Mouse (Mus musculus): ENCODE results near the gene Sv2a. TPM values are rescaled to one million over a fixed set of nuclear protein-coding genes. Genes with fewer than 3 reads are reported as not detected.

Sv2a gene
- total RNA-seq (2022) = 100 to 1,000 TPM; 434 to 460 (median 443) TPM

DNA sequence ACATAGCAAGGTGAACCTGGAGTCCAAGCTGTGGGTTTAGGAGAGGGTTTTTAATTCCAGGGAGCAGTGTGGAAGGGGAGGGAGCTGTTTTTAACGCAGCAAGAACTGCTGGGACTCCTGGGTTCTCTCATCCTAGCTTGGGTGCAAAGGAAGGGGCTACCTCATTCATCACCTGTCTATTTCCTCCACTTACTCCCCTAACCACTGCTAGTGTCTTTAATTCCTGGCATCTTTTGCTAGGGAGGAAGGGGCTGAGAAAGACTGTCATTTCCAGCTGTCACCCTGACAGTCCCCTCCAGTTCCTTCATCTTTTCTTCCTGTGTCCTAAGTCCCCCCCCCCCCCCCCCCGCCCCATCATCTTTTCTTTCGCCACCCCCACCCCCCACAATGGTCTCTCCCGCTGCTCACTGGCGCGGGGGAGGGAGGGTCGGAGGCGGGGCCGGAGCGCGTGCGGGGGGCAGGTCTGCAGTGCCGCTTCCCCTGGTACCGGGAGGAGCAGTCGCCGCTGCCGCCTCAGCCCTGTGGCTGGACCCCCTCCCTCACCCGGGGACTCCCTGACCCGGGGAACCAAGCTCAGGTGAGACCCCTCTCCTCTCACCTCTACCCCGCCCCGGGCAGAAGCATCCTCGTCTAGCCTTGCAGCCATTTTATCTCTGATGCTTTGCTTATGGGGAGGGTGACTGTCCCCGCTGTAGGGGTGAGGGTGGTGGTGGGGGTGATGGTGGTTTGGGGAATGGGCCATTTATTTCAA, at the start of gene Sv2a:
Gene Sv2a (plus strand): TSS at position 425 of the 751 bp plus-strand sequence.
- no peak for DNase-seq (ENCODE audit: low spot score in 2 of 2)

DNA sequence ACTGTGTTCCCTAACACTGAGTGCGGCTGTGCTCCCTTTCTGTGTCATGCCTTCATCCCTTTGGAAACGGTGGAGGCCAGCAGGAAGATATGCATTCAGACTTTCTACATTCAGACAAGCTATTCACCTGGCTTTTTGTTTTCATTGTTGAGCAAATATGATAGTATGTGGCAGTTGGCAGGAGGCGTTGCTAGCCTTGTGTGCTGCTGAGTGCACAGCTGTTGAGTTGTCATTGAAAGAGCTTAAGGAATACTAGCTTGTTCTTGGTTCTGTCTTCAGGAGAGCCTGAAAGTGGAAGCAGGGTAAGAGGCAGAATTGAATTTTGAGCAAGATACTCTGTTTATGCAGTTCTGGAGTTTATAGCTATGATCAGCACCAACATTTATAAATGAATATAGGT, 48.5 kb upstream of the Sv2a start:
- DNase-seq (ENCODE audit: low spot score in 2 of 2) = no peak

DNA sequence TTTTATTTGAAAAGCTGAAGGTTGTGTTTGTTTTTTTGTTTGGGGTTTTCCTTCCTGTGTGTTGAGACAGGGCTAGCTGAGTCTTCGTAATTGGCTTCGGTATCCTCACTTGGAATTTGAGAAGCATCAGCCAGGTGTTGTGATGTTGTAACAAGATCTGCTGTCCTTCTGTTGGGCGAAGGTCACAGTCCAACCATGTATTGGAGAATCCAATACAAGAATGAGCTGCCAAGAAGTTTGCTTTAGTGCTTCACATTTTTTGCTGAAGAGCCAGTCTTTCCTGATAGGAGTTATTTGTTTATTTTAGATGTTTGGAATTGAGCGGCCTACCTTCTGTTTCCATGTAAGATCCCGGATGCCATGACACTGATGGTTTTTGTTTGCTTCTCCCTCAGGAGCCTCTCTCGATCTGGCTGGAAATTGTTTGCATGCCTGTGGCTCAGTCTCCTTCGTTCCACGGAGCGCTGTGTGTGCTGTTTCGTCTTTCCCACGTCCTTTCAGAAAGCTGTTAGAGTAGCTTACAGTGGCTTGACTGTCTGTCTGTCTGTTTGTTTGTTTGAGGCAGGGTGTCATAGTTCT, 47.5 kb upstream of the Sv2a start:
- DNase-seq (ENCODE audit: low spot score in 2 of 2) = no peak

DNA sequence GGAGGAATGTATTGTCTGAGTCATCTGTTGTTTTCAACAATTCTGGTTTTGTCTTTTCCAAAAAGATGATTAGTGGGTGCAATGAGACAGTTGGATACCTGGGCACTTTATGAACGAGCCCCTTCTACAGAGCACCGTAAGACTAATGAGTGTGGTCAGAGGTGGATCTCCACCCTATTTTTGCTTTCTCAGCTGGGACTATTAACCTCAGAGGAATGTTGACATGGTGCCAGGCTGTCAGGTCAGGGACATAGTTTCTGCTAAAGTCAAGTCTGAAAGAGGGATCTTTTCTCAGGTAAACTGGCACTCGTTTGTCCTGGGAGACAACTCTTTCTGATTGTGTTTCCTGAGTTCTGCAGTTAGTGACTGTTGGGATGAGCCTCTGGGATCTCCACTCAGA, 45.9 kb upstream of the Sv2a start:
- no peak for DNase-seq (ENCODE audit: low spot score in 2 of 2)

DNA sequence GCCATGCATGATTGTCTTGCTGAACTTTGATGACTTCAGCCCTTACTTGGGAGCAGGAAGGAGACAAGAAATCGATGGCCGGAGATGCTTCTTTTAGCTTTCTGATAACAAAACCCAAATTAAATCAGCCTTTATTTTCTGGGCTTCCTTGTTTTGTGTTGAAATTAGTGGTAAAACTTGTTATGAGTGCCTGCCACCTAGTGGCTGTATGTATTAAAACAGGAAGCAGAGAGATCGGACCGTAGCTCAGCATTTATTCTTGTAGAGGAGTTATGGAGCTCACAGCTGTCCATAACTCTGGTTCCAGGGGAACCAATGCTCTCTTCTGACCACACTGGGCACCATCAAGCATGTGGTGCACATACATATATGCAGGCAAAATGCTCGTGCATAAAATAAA, 33.0 kb upstream of the Sv2a start:
- DNase-seq (ENCODE audit: low spot score in 2 of 2) = no peak

DNA sequence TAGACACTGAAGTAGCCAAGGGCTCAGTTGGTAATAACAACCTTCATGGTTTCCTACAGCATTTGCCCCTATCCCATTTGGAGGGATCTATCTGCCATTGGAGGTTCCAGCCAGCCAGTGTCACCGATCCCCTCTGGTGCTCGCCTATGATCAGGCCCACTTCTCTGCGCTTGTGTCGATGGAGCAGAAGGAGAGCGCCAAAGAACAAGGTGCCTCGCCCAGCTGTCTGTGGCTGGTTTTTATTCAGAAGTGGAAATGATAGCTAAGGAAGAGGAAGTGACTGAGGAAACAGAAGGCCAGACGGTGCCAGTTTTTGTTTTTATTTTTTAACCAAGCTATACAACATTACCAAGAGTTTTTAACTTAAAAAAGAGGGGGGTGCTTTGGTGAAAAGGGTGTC, 29.1 kb upstream of the Sv2a start:
- no peak for DNase-seq (ENCODE audit: low spot score in 2 of 2)

DNA sequence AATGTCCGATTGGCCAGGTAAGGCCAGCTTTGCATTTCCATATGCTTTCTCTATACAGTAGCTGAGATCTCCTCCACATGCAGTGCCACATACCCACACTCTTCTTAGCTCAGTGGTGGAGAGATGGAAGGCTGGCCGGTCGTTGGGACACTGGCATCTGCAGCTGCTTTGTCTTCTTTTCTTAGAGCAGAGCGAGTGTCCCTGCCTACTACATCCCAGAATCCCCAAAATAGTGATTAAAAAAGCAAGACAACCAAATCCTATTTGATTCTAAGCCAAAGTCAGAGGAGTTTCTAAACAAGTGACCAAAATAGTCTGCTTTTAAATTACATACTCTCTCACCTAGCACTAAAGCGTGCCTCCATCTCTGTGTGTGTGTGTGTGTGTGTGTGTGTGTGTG, 28.3 kb upstream of the Sv2a start:
- DNase-seq (ENCODE audit: low spot score in 2 of 2) = no peak

DNA sequence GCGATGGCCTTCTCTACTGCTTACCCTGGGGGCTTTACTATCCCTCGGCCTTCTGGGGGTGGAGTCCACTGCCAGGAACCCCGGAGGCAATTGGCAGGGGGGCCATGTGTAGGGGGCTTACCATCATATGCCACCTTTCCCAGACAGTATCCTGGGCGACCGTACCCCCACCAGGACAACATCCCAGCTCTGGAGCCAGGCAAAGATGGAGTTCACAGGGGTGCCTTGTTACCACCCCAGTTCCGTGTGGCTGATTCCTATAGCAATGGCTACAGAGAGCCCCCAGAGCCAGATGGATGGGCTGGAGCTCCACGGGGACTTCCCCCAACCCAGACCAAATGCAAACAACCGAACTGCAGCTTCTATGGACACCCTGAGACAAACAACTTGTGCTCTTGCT, 25.4 kb upstream of the Sv2a start:
- no peak for DNase-seq (ENCODE audit: low spot score in 2 of 2)

DNA sequence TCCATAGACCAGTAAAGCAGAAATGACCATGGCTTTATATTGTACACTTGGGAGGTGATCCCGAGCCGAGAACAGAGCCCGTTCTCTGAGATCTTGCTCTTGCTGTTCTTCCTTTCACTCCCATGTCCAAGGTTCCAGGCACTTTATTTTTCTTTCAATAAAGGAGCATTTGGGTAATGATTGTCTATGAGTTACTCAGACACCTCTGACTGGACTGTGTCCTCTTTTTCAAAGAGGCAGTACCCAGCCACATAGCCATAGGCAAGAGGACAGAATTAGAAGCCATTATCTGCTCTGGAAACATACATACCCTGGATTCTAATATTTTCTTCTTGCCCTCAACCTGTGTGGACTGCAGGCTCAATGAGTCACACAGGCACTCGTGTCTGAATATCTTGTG, 21.1 kb upstream of the Sv2a start:
- no peak for DNase-seq (ENCODE audit: low spot score in 2 of 2)

DNA sequence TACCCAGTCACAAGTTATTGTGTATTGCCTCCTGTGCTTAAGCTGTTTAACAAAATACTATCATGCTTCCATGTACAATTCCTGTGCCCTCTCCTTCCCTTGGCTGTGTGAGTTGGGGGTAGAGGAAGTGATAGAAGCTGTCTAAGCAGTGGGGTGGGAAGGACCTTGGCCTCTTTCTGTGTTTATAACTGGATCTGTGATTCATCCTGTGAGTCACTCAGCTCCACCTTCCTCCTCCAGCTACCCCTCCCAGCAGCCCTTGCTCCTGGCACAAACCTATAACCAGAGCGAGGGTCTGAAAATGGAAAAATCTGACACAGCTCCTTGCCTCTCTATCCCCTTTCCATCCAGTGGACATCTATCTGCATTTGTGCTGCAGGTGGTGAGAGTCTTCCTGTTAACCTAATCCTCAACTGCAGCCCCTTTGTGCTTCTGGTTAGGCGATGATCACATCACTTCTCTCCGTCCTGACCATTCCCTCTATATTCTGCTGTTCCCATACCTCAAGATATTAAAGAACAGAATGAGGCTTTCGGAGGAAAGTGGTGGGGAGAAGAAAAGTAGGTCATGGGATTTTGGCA, 20.6 kb upstream of the Sv2a start:
- peak in 1 of 2 experiments; percentile 76 for DNase-seq (ENCODE audit: low spot score in 2 of 2)

DNA sequence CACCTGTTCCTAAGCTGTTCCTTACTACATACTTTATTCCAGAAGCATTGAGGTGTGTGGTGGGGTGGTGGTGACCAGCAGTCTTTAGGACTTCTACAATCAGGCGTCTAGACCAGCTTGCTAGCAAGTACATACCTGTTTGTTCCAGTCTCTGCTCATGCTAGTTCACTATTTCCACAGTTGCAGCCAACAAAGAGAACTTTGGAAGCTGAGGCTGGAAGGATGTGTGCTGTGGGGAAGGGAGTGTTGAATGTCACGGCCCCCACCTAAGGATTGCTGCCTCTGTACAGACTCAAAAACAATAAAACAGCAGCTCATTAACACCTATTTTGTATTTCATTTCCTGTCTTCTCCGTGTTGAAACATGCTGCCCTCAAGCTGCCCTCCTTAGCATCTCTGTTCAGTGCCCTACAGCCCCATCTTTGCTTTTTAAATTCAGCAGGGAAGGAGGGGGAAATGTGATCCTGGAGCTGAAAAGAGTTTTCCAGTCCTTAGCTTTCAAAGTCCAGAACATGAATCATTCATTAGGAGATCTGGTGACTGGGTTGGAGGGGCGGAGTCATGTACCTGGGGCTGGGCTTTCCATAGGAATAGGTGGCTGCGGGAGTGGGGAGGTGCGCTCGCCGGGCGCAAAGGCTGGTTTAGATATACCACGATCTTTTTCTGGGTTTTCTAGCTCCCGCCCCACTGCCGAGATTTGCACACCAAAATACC, 20.0 kb upstream of the Sv2a start:
- peak; percentile 57 to 72 for DNase-seq (ENCODE audit: low spot score in 2 of 2)

DNA sequence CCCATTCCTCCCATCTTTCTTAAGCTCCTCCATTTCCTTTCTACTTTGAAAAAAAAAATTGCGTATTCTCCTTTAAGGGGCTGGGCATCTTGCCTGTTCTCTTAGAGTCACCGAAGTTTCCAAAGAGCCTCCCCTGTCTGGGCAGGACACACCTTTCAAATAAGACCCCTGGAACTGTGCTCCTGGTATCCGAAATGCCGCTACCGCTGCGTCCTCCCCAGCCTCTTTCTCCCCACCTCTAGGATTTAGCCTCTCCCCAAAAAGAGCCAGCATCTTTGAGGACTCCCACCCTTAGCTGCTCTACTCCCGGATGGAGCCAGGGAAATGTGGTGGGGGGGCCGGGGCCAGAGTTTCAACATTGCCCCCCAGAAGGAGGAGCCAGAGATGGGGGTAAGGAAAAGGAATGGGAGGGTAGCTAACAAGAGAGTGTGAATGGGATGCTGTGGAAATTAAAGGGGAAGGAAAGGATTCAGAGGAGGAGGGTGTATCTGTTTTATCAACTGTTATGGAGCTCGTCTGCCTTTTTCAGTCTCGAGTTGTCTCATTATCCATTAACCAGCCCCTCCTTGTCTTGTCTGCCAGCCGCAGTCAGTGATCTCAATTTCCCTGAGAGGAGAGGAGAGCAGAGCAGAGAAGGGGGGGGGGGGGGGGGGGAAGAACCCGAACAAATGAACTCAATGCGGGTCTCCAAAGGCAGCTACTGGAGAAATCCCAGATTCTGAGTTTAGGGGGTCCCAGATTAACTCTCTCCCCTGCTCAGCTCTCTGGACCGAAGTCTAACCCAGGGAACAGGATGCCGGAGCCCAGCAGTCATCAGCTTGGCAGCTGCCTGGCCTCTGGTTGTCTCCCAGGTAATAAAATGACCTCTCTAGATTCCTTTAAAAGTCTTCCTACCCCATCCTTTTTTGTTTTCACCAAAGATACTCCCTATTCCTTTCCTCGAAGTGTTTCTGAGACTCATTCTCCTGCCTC, 18.8 kb upstream of the Sv2a start, which contains the start of gene Mtmr11:
Gene Mtmr11 (plus strand): TSS at position 136 of the 972 bp plus-strand sequence.
- DNase-seq (ENCODE audit: low spot score in 2 of 2) = no peak

DNA sequence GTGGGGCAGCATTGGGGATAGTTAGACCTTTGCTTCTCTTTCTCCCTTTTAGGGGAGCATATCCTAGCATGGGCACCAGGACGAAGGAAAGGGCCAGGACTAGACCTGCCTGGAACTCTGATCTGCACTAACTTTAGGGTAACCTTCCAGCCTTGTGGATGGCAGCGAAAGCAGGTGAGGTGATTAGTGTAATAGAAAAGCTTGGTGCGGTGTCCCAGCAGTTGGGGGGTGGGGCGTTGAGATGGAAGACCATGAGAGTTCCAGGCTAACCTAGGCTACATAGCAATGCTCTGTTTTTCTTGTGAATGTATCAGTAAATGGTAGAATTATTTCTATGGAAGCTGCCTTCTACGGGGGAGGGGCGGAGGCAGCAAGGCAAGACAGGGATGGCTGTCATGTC, 17.9 kb upstream of the Sv2a start:
- DNase-seq (ENCODE audit: low spot score in 2 of 2) = no peak

DNA sequence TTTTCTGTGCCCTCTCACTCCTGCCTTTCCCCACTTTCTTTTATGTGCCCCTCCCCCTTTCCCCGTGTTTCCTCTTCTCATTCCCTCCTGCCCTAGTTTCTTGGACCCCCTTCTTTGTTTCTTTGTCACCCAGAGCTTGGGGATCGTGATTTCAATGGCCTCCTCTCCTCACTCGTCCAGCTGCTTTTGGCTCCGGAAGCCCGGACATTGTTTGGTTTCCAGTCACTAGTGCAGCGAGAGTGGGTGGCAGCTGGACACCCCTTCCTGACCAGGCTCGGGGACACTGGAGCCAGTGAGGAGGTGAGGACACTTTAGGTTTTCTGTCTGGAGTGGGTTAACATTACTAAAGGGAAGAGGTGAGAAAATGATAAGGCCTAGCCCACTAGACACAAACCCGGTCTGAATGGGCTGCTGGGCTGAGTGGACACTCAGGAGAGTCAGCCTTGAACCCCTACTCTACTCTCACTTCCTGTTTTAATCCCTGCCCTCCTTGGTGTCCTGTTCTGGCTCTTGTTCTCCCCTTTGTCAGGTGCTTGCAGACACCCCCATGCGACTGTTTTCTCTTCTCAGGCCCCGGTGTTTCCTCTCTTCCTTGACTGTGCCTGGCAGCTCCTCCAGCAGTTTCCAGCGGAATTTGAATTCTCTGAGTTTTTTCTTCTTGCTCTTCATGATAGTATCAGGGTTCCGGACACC, 12.3 kb upstream of the Sv2a start:
- no peak for DNase-seq (ENCODE audit: low spot score in 2 of 2)

DNA sequence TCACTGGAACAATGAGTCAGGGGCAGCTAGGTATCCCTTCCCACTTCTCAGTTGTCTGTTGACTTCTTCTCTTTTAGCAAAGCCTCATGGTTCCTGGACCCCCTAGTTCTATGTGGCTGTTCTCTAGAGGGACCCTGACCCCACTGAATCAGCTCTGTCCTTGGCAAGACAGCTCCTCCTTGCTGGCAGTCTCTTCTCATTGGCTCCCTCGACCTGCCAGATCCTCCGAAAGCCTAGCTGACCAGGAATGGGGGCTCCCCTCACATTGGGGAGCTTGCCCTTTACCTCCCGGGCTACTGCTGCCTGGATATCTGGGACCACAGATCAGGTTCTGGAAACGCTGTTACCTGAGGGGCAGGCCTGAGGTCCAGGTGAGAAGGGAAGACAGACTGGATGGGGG, 10.7 kb upstream of the Sv2a start:
- DNase-seq (ENCODE audit: low spot score in 2 of 2) = no peak

DNA sequence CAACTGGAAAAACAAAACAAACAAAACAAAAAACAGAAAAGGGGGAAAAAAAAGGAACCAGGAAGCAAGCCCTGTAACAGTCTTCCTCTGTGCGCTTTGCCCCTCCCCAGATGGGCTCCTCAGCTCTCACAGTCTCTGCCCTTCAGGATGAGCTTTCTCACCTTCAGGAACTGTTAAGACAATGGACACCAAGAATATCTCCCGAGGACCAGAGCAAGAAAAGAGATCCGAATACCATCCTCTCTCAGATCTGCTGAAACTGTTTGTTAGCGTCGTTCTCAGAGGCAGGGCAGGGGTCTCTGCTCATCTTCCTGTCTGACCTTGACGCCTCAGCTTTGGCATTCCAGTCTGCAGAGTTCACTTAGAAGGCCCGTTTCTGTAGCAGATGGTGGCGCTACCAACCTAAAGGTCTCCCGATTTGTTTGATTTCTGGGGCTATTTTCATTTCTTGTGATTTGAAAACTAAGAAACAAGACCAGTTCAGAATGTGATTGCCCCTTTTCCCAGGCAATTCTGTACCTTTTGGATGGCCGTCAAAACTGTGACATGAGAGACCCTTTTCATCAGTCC, 9.9 kb upstream of the Sv2a start:
- DNase-seq (ENCODE audit: low spot score in 2 of 2) = no peak

DNA sequence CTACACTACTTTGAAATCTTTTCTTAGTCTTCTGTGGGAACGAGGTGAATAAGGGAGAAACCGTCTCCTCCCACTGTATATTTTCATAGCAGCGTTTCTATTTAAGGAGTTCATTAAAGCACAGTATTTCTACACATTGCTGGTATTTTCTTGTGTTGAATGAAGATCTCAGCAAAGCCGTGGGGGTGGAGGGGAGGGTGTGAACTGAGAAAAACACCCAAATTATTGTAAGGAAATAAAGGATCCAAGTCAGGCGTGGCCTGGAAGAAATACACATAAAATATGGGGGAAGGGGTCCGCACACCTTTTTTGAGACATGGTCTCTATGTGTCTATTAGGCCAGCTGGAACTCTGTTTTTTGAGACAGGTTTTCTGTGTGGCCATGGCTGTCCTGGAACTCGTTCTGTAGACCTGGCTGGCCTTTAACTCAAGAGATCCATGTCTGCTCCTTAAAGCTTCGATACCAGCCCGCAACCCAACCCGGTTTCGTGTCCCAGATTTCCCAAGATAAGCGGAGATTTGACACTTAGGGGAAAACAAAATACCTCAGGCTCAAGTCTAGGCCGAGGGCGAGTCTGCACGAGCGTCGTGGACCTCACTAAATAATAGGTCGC, 9.3 kb upstream of the Sv2a start:
- DNase-seq (ENCODE audit: low spot score in 2 of 2) = no peak

DNA sequence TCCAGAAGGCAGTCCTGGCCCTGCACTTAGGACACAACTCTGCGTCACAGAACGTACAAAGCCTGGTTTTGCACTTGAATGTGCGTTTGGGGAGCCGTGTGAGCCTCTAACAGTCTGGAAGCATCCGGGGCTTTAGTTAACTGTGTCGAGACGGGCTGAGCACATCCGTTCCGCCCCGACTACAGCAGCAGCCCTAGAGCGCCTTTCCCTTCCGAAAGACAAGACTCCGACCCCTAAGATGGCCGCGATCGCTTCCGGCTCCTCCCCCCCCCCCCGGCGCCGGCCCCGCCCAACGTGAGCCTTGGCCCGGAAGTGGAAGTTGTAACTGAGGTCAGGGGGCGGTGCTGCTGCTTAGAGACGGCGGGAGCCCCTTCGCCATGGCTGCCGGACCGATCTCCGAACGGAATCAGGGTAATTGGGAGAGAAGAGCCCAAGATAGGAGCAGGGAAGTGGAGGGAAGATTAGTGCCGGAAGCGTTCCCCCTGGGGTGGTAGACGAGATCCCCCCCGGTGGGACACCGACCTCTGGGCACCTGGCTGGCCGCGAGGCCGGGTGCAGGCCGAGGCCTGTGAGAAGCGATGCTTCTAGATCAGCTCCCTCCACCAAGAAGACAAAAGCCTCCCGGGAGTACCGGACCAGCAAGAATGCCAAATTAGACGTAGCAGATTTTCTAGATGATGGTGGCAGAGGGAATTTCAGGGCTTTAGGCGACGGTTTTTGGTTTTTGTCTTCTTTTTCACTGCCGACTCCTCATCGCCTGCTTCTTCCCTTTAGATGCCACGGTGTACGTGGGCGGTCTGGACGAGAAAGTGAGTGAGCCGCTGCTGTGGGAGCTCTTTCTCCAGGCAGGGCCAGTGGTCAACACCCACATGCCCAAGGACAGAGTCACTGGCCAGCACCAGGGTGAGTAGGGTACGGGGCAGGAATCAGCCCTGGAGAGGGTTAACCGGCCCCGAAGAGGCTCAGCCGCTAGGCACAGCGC, 8.5 kb upstream of the Sv2a start, which contains the start of gene Sf3b4:
Gene Sf3b4 (plus strand): TSS at position 136 of the 982 bp plus-strand sequence.
- peak; percentile 74 to 80 for DNase-seq (ENCODE audit: low spot score in 2 of 2)
